Mouse (Mus musculus): ENCODE data around the gene Carmil2. TPM values are rescaled to one million over a fixed set of nuclear protein-coding genes. Genes with fewer than 3 reads are reported as not detected.

Carmil2 gene
- polyA plus RNA-seq, 1 experiment from 2014 or later, result 0.45 TPM

- H3K27me3 ChIP-seq (ENCODE audit: insufficient read depth, low read length), result no peaks in the 10 kb centered on the region
- WGBS, result 2% methylated on average over 28 of the region's 30 CpGs
Observed at GRCm38 (mm10) chr8:105693648-105694047, 7.6 kb downstream of the Carmil2 start.

GRCm38 (mm10) chr8:105694051-105694799, 8.2 kb downstream of the Carmil2 start:
- Histone ChIP-seq H3K4me2 (ENCODE audit: low read length) (peak overlapping the region; percentile 95), H3K36me3 (ENCODE audit: insufficient read depth, low read length) (no peaks in the 10 kb centered on the region), H3K27me3 (ENCODE audit: insufficient read depth, low read length) (no peaks in the 10 kb centered on the region), H3K4me1 (replicated peaks; ENCODE audit: insufficient read depth, low read length) (peaks cover 10% of the 10 kb centered on the region), H3K9ac (ENCODE audit: low read depth, low read length) (0 out of 2 replicates have a peak overlapping the region, but pooled peaks have one; percentile 31), H3K27ac (no peak overlapping the region), H3K9me3 (replicated peaks; ENCODE audit: low read length) (no peaks in the 10 kb centered on the region), H3K4me3 (replicated peaks; ENCODE audit: low read depth, low read length) (peak overlapping the region; percentile 44)
- ATAC-seq (replicated peaks; ENCODE audit: low FRiP score, low read depth), result peak; percentile 11; the same call in 1 of the 2 replicates
- 10% methylated on average over 40 of the region's 40 CpGs for WGBS
- no peak for TF ChIP-seq CTCF (IDR thresholded peaks at IDR 0.05; ENCODE audit: low read depth)
- DNase-seq (ENCODE audit: low spot score), result no peak

More at GRCm38 (mm10) chr8:105693648-105694047, 7.6 kb downstream of the Carmil2 start:
- no peaks in the 10 kb centered on the region for H3K9me3 ChIP-seq (replicated peaks; ENCODE audit: low read length)
- no peak for TF ChIP-seq CTCF (IDR thresholded peaks at IDR 0.05; ENCODE audit: low read depth)
- H3K36me3 ChIP-seq (ENCODE audit: insufficient read depth, low read length), result no peaks in the 10 kb centered on the region
- DNase-seq (ENCODE audit: low spot score) (peak; percentile 45), ATAC-seq (replicated peaks; ENCODE audit: low FRiP score, low read depth) (peak; percentile 64)
- H3K27ac ChIP-seq, result no peak overlapping the region
- H3K4me2 ChIP-seq (ENCODE audit: low read length), result peak overlapping the region; percentile 95
- H3K4me1 ChIP-seq (replicated peaks; ENCODE audit: insufficient read depth, low read length), result peaks cover 10% of the 10 kb centered on the region
- 0 out of 2 replicates have a peak overlapping the region, but pooled peaks have one; percentile 31 for H3K9ac ChIP-seq (ENCODE audit: low read depth, low read length)
- peak overlapping the region; percentile 44 for H3K4me3 ChIP-seq (replicated peaks; ENCODE audit: low read depth, low read length)

GRCm38 (mm10) chr8:105695080-105695780, 9.2 kb downstream of the Carmil2 start:
- TF ChIP-seq CTCF (IDR thresholded peaks at IDR 0.05; ENCODE audit: low read depth), result no peak
- WGBS, result 77% methylated on average over 30 of the region's 30 CpGs
- no peaks in the 10 kb centered on the region for H3K27me3 ChIP-seq (ENCODE audit: insufficient read depth, low read length)
- no peaks in the 10 kb centered on the region for H3K9me3 ChIP-seq (replicated peaks; ENCODE audit: low read length)
- H3K27ac ChIP-seq, result no peak overlapping the region
- H3K36me3 ChIP-seq (ENCODE audit: insufficient read depth, low read length), result no peaks in the 10 kb centered on the region
- H3K4me2 ChIP-seq (ENCODE audit: low read length), result no peak overlapping the region
- ATAC-seq (replicated peaks; ENCODE audit: low FRiP score, low read depth), result no peak
- peaks cover 14% of the 10 kb centered on the region for H3K4me1 ChIP-seq (replicated peaks; ENCODE audit: insufficient read depth, low read length)
- no peak overlapping the region for H3K4me3 ChIP-seq (replicated peaks; ENCODE audit: low read depth, low read length)
- no peak overlapping the region for H3K9ac ChIP-seq (ENCODE audit: low read depth, low read length)
- DNase-seq (ENCODE audit: low spot score), result no peak

- DNase-seq (ENCODE audit: low spot score), result no peak
- no peak overlapping the region for H3K9ac ChIP-seq (ENCODE audit: low read depth, low read length)
- H3K4me3 ChIP-seq (replicated peaks; ENCODE audit: low read depth, low read length), result no peak overlapping the region
- H3K27ac ChIP-seq, result no peak overlapping the region
- peaks cover 22% of the 10 kb centered on the region for H3K4me1 ChIP-seq (replicated peaks; ENCODE audit: insufficient read depth, low read length)
- H3K4me2 ChIP-seq (ENCODE audit: low read length), result no peak overlapping the region
- WGBS, result 84% methylated on average over 17 of the region's 17 CpGs
- no peaks in the 10 kb centered on the region for H3K36me3 ChIP-seq (ENCODE audit: insufficient read depth, low read length)
- no peaks in the 10 kb centered on the region for H3K27me3 ChIP-seq (ENCODE audit: insufficient read depth, low read length)
- ATAC-seq (replicated peaks; ENCODE audit: low FRiP score, low read depth), result no peak
- H3K9me3 ChIP-seq (replicated peaks; ENCODE audit: low read length), result no peaks in the 10 kb centered on the region
- TF ChIP-seq CTCF (IDR thresholded peaks at IDR 0.05; ENCODE audit: low read depth), result no peak
Observed at GRCm38 (mm10) chr8:105697196-105697780, 11.2 kb downstream of the Carmil2 start.

GRCm38 (mm10) chr8:105698734-105699133, 12.7 kb downstream of the Carmil2 start:
- 88% methylated on average over 5 of the region's 5 CpGs for WGBS
- Histone ChIP-seq H3K27me3 (ENCODE audit: insufficient read depth, low read length) (no peaks in the 10 kb centered on the region), H3K27ac (no peak overlapping the region), H3K36me3 (ENCODE audit: insufficient read depth, low read length) (peaks cover 2% of the 10 kb centered on the region; the same call in 1 of the 2 replicates), H3K4me2 (ENCODE audit: low read length) (no peak overlapping the region), H3K9ac (ENCODE audit: low read depth, low read length) (no peak overlapping the region), H3K4me3 (replicated peaks; ENCODE audit: low read depth, low read length) (no peak overlapping the region), H3K4me1 (replicated peaks; ENCODE audit: insufficient read depth, low read length) (peaks cover 21% of the 10 kb centered on the region), H3K9me3 (replicated peaks; ENCODE audit: low read length) (no peaks in the 10 kb centered on the region)
- TF ChIP-seq CTCF (IDR thresholded peaks at IDR 0.05; ENCODE audit: low read depth), result no peak
- no peak for DNase-seq (ENCODE audit: low spot score)
- ATAC-seq (replicated peaks; ENCODE audit: low FRiP score, low read depth), result no peak
